Mouse (Mus musculus) testis, adult 2 months (tissue): ENCODE data around the gene Ankrd6. TPM values are rescaled to one million over a fixed set of nuclear protein-coding genes. Genes with fewer than 3 reads are reported as not detected.
A peak's percentile ranks its signal among the peaks of the same experiment; 100 is the strongest.

ENCODE experiments used
- H3K27ac ChIP-seq: fragments of 200-500 bp; 2 replicates; pipeline ENCODE4 v1.5.1; 2012; ENCODE audit warnings: low read depth, low read length; ENCODE audit not compliant: control insufficient read depth, insufficient read depth
- H3K27me3 ChIP-seq: fragments of 200-500 bp; 2 replicates; pipeline ENCODE4 v1.6.1; 2012; ENCODE audit warnings: mild to moderate bottlenecking, low read length, moderate library complexity; ENCODE audit not compliant: control insufficient read depth, insufficient read depth
- H3K36me3 ChIP-seq: fragments of 200-500 bp; 2 replicates; pipeline ENCODE4 v1.6.1; 2012; ENCODE audit warnings: mild to moderate bottlenecking, low read length; ENCODE audit not compliant: control insufficient read depth, insufficient read depth
- H3K4me1 ChIP-seq: fragments of 200-500 bp; 2 replicates; pipeline ENCODE4 v1.6.1; 2012; ENCODE audit warnings: low read length; ENCODE audit not compliant: control insufficient read depth, insufficient read depth
- H3K4me3 ChIP-seq: fragments of 200-500 bp; 2 replicates; pipeline ENCODE4 v1.5.1; 2012; ENCODE audit warnings: low read depth, mild to moderate bottlenecking, low read length, moderate library complexity, mixed read lengths; ENCODE audit not compliant: control insufficient read depth
- CTCF ChIP-seq: fragments of 200-500 bp; IDR thresholded peaks from 2 replicates; pipeline ENCODE4 v1.5.1; 2012; ENCODE audit warnings: low read depth, mild to moderate bottlenecking, inconsistent platforms, low read length, moderate library complexity; ENCODE audit not compliant: control insufficient read depth, insufficient read depth, insufficient replicate concordance
- POLR2A ChIP-seq: fragments of 200-500 bp; IDR thresholded peaks from 2 replicates; pipeline ENCODE4 v1.6.1; 2012; ENCODE audit warnings: low read depth, mild to moderate bottlenecking, inconsistent platforms, low read length, moderate library complexity; ENCODE audit not compliant: control insufficient read depth
- polyA plus RNA-seq: library from polyadenylated mRNA; depleted of rRNA; stranded (reverse); fragments of >200 nt; gene quantifications from 2 replicates; pipeline ENCODE4 v1.2.3, GENCODE M21; 2012

Gene Ankrd6
- polyA plus RNA-seq, 1 experiment: 0.54 TPM

DNA sequence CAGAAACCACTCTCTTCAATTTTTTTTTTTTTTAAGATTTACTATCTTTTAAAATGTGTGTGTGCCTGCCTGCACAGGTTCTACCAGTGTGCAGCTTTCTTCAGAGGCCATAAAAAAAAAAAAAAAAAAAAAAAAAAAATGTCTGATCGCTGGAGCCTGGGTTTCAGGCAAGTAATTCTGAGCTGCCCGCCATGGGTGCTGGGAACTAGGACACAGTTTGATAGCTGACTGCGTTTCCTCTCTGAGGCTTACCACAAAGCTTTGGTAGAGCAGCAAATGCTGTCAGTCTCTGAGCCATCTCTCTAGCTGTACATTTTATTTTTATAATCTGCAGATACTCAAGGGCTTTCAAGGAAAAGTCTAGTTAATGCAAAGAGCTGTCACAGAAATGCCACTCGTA lies 76.0 kb downstream of the Ankrd6 start:
- H3K4me3 ChIP-seq: no peak overlapping the region
- TF ChIP-seq POLR2A (no peak), CTCF (no peak)
- H3K27ac ChIP-seq: no peak overlapping the region
- no peaks in the 10 kb centered on the region for H3K36me3 ChIP-seq
- no peaks in the 10 kb centered on the region for H3K4me1 ChIP-seq
- no peaks in the 10 kb centered on the region for H3K27me3 ChIP-seq

DNA sequence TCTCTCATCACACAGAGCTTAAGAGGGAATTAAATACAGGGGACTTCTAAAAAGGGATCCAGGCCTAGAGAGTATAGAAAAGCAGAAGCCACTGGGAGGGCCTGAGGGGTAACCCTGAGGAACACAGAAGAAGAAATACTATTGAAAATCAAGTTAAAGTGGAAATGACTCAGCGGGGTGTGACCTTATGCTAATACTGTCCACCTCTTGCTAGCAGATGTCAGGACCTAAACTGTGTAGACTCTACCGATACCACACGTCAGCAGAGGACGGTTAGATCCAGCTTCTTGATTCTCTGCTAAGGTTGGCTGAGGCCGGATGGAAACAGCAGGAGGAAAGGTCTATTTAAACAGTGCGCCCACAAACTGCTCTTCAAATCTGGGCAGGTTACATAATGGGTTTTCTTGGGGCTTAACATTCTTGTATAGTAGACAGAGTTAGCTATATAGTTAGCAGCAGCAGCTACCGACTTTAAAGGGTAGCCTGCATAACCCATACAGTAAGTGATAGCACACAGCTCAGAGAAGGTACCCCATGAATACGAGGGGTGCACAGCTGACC lies 78.4 kb downstream of the Ankrd6 start:
- Histone ChIP-seq H3K27me3 (no peaks in the 10 kb centered on the region), H3K4me1 (no peaks in the 10 kb centered on the region), H3K27ac (no peak overlapping the region), H3K36me3 (no peaks in the 10 kb centered on the region), H3K4me3 (no peak overlapping the region)
- TF ChIP-seq CTCF (no peak), POLR2A (no peak)

DNA sequence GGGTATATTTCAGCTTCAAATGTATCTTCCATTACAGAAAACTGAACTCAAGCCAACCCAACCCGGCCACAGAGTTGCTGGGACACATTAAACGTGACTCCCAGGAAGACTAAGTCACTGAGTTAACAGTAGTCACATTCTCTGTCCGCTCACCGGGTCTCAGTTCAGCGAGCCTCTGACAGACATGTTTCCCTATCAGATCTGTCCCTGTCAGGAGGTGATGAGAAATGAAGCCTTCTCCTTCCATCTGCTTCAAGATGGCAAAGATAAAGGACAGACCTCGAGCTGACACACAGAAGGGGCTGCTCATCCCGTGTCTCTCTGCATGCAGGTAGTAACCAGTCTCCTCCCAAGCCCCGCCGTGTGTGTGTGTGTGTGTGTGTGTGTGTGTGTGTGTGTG lies 81.3 kb downstream of the Ankrd6 start:
- no peaks in the 10 kb centered on the region for H3K4me1 ChIP-seq
- TF ChIP-seq POLR2A (no peak), CTCF (no peak)
- H3K27ac ChIP-seq: no peak overlapping the region
- no peaks in the 10 kb centered on the region for H3K36me3 ChIP-seq
- H3K27me3 ChIP-seq: no peaks in the 10 kb centered on the region
- no peak overlapping the region for H3K4me3 ChIP-seq

DNA sequence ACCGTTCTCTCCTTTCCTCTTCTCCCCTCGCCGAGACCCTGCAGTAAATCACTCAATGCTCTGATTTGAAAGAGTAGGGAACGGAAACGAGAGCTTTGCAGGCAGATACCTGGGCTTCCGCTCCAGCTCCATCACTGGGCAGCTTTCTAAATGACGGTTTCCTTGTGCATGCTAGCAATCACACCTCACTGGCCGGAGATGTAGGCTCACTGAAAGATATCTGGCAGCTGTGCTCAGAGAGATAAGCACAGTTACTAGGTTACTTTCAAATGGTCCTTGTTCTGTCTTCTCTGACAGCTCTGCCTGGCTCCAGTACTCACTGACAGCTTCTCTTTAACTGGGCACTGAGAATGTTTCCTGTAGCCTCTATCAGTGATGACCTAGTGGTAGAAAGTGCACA lies 81.8 kb downstream of the Ankrd6 start:
- Histone ChIP-seq H3K36me3 (no peaks in the 10 kb centered on the region), H3K4me3 (no peak overlapping the region), H3K27ac (no peak overlapping the region), H3K27me3 (no peaks in the 10 kb centered on the region), H3K4me1 (no peaks in the 10 kb centered on the region)
- TF ChIP-seq CTCF (no peak), POLR2A (no peak)

DNA sequence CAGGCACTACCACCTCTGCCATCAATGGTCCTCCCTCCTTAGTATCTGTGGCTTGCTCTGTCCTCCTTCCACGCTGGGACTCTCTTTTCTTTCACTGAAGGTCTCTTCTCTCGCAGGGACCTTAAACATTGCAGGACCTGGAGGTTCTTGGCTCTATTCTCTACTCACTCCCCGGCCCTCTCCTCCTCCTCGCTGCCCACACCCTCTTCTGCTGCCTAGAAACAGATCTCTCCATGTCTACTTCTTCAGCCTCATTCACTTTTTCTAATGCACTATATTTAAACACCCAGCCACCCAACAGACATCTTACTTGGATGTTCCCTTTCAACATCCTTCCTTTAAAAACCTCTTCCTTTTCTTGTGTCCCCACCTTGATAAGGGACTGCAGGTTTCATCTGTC lies 82.2 kb downstream of the Ankrd6 start:
- Histone ChIP-seq H3K4me3 (no peak overlapping the region), H3K27ac (no peak overlapping the region), H3K27me3 (no peaks in the 10 kb centered on the region), H3K4me1 (no peaks in the 10 kb centered on the region), H3K36me3 (no peaks in the 10 kb centered on the region)
- no peak for TF ChIP-seq CTCF
- TF ChIP-seq POLR2A: no peak

DNA sequence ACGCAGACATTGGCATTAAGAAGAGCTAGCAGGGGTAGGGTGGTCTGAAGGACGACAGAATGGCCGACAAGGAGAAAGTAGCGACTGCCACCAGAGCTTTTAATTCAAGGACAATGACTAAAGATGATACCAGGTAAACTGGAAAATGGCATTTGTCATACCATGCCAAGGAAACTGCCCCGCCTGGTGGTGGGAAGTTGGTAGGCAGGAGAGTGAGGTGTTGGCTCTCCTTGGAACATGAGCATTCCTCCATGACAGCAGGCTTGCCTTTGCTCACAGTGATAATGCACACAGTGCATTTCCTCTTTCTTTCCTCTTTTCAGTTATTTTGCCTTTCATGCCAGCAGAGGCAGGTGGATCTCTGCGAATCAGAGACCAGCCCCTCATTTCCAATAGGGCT lies 83.2 kb downstream of the Ankrd6 start:
- Histone ChIP-seq H3K4me1 (no peaks in the 10 kb centered on the region), H3K27ac (no peak overlapping the region), H3K27me3 (no peaks in the 10 kb centered on the region), H3K4me3 (no peak overlapping the region), H3K36me3 (no peaks in the 10 kb centered on the region)
- no peak for TF ChIP-seq POLR2A
- TF ChIP-seq CTCF: 0 out of 2 replicates have a peak, but pooled peaks have one; percentile 22

DNA sequence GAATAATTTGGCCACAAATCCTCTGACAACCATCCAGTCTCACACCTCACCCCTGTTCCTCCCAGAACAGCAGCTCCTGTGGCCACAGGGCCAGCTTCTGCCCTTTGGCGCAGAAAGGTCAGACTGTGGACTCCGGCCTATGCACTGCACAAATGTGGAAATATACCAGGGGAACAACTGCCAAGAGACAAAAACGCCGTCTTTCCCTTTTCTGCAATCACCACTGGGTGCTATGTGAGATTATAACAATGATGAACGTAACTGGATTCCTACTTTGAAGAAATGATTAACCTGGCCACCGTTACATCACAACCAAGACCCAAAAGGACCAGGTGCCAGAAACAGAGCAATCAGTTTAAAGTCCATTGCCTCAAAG lies 85.8 kb downstream of the Ankrd6 start:
- Histone ChIP-seq H3K4me1 (peaks cover 2% of the 10 kb centered on the region), H3K36me3 (no peaks in the 10 kb centered on the region), H3K4me3 (no peak overlapping the region), H3K27me3 (no peaks in the 10 kb centered on the region), H3K27ac (no peak overlapping the region)
- TF ChIP-seq POLR2A: no peak
- no peak for TF ChIP-seq CTCF
